Mouse (Mus musculus) heart, embryonic 11.5 days (tissue): Measurements from ENCODE around the gene 9230102O04Rik. TPM values are rescaled to one million over a fixed set of nuclear protein-coding genes. Genes with fewer than 3 reads are reported as not detected.

ENCODE experiments used
- ATAC-seq: fragments of 200-750 bp; cut with Nextera tagmentation; replicated peaks from 2 replicates; pipeline ENCODE4 v1.8.0; 2017; ENCODE audit warnings: moderate library complexity; ENCODE audit not compliant: insufficient number of reproducible peaks, low FRiP score, low TSS enrichment
- H3K27ac ChIP-seq: fragments of 300-500 bp; sonication (generic); 2 replicates; pipeline ENCODE4 v1.5.1; 2014; ENCODE audit warnings: mild to moderate bottlenecking, low read depth, low read length
- H3K27me3 ChIP-seq: fragments of 300-500 bp; sonication (generic); 2 replicates; pipeline ENCODE4 v1.6.1; 2014; ENCODE audit warnings: mild to moderate bottlenecking, low read length, mixed read lengths; ENCODE audit not compliant: control insufficient read depth, insufficient read depth
- H3K36me3 ChIP-seq: fragments of 300-500 bp; sonication (generic); 2 replicates; pipeline ENCODE4 v1.6.1; 2014; ENCODE audit warnings: mild to moderate bottlenecking, low read length, moderate library complexity, mixed read lengths; ENCODE audit not compliant: control insufficient read depth, insufficient read depth
- H3K4me1 ChIP-seq: fragments of 300-500 bp; sonication (generic); 2 replicates; pipeline ENCODE4 v1.6.1; 2014; ENCODE audit warnings: low read length; ENCODE audit not compliant: control insufficient read depth, insufficient read depth
- H3K4me2 ChIP-seq: fragments of 300-500 bp; sonication (generic); 2 replicates; pipeline ENCODE4 v1.6.1; 2014; ENCODE audit warnings: mild to moderate bottlenecking, moderate library complexity
- H3K4me3 ChIP-seq: fragments of 300-500 bp; sonication (generic); 2 replicates; pipeline ENCODE4 v1.5.1; 2014; ENCODE audit warnings: low read depth, low read length
- H3K9ac ChIP-seq: fragments of 300-500 bp; sonication (generic); 2 replicates; pipeline ENCODE4 v1.6.1; 2014; ENCODE audit warnings: mild to moderate bottlenecking, low read depth, low read length, moderate library complexity
- H3K9me3 ChIP-seq: fragments of 300-500 bp; sonication (generic); replicated peaks from 2 replicates; pipeline ENCODE4 v1.6.1; 2016; ENCODE audit warnings: low read length; ENCODE audit not compliant: control insufficient read depth
- WGBS: fragments of 180-500 bp; shearing (Covaris S2); extraction: QIAGEN DNeasy Blood & Tissue Kit; methylation state at CpG from one replicate; pipeline ENCODE4 v1.1.7; 2014; ENCODE audit not compliant: insufficient replicate concordance; 5-methylcytosine and 5-hydroxymethylcytosine counted together
- polyA plus RNA-seq: library from polyadenylated mRNA; unstranded; fragments of >200 nt; fragmentation: Nextera tagmentation; extraction: Ambion mirVana; gene quantifications from 2 replicates; pipeline ENCODE4 v1.2.1, GENCODE M21; 2014

The 9230102O04Rik gene
- 0.51 and 0.89 TPM in 2 replicates for polyA plus RNA-seq

GRCm38 (mm10) chr2:9888913-9889650, at the start of gene 9230102O04Rik:
9230102O04Rik (minus strand) TSS chr2:9889540.
- Histone ChIP-seq H3K9ac (no peak within 1 kb of the TSS), H3K4me1 (peaks cover 5% of the 10 kb centered on the region; the same call in 1 of the 2 replicates), H3K4me3 (peak within 1 kb of the TSS; percentile 39), H3K9me3 (no peaks in the 10 kb centered on the region), H3K36me3 (no peaks in the 10 kb centered on the region), H3K27ac (no peak within 1 kb of the TSS), H3K27me3 (peaks cover 92% of the 10 kb centered on the region), H3K4me2 (peak within 1 kb of the TSS; percentile 69)
- WGBS: under 1% methylated on average over 30 of the region's 30 CpGs
- peak; percentile 74 for ATAC-seq

DNA sequence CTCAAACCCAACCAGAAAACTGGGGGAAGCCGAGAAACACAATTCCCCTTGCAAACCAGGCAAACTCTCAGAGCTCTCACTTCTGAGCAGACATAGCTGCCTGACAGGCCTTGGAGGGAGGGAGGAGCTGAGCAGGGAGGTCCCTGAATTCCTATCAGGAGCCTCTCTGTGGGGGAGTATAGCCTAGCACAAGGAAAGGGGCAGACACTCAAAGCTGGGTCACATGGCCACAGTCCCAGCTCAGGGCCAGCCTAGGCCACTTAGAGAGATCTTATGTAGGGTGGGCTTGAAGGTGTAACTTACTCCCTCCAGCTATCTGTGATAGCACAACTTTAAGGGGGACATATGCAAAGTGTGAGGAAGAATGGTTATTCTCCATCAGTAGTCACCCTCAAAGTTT, 46.6 kb upstream of the 9230102O04Rik start:
- H3K36me3 ChIP-seq: no peaks in the 10 kb centered on the region
- no peak overlapping the region for H3K27ac ChIP-seq
- H3K4me2 ChIP-seq: no peak overlapping the region
- no peaks in the 10 kb centered on the region for H3K27me3 ChIP-seq
- no peaks in the 10 kb centered on the region for H3K9me3 ChIP-seq
- WGBS: 17% methylated on average over 1 of the region's 1 CpGs
- 0 out of 2 replicates have a peak, but pooled peaks cover 3% of the 10 kb centered on the region for H3K4me1 ChIP-seq
- H3K9ac ChIP-seq: no peak overlapping the region
- no peak for ATAC-seq
- no peak overlapping the region for H3K4me3 ChIP-seq

- H3K4me3 ChIP-seq: no peak overlapping the region
- no peaks in the 10 kb centered on the region for H3K36me3 ChIP-seq
- H3K27ac ChIP-seq: no peak overlapping the region
- 82% methylated on average over 4 of the region's 4 CpGs for WGBS
- no peaks in the 10 kb centered on the region for H3K27me3 ChIP-seq
- H3K9me3 ChIP-seq: no peaks in the 10 kb centered on the region
- H3K9ac ChIP-seq: no peak overlapping the region
- H3K4me2 ChIP-seq: no peak overlapping the region
- ATAC-seq: no peak
- no peaks in the 10 kb centered on the region for H3K4me1 ChIP-seq
Observed at GRCm38 (mm10) chr2:9926905-9927283, 37.6 kb upstream of the 9230102O04Rik start.

- Histone ChIP-seq H3K4me2 (no peak overlapping the region), H3K36me3 (no peaks in the 10 kb centered on the region), H3K9me3 (no peaks in the 10 kb centered on the region), H3K4me1 (no peaks in the 10 kb centered on the region), H3K27me3 (no peaks in the 10 kb centered on the region), H3K4me3 (no peak overlapping the region), H3K9ac (no peak overlapping the region), H3K27ac (no peak overlapping the region)
- no peak for ATAC-seq
- WGBS: 51% methylated on average over 7 of the region's 7 CpGs
Observed at GRCm38 (mm10) chr2:9926194-9926904, 37.0 kb upstream of the 9230102O04Rik start.

- Histone ChIP-seq H3K4me1 (no peaks in the 10 kb centered on the region), H3K9me3 (no peaks in the 10 kb centered on the region), H3K36me3 (no peaks in the 10 kb centered on the region), H3K4me3 (no peak overlapping the region), H3K4me2 (no peak overlapping the region), H3K27me3 (no peaks in the 10 kb centered on the region), H3K9ac (no peak overlapping the region), H3K27ac (no peak overlapping the region)
- 71% methylated on average over 17 of the region's 17 CpGs for WGBS
- no peak for ATAC-seq
Observed at GRCm38 (mm10) chr2:9918691-9919471, 29.5 kb upstream of the 9230102O04Rik start.

DNA sequence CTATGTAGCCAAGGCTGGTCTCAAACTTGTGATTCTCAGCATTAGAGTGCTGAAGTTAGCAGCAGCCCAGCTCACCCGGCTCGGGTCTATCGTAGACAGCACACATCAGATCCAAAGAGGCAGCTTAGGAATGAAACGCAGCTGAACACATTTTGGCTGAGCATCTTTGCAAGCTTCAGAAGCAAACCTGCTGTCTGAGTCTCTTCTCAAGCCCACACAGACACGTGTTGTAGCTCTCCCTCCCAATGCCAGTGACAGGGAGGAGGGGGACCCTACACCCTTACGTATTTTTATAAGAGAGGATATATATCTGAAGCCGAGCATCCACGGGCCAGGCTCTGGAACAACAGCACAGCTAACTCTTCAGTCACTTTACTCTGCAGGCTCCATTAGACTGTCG, 28.3 kb upstream of the 9230102O04Rik start:
- H3K36me3 ChIP-seq: no peaks in the 10 kb centered on the region
- H3K27ac ChIP-seq: no peak overlapping the region
- H3K9me3 ChIP-seq: no peaks in the 10 kb centered on the region
- no peak overlapping the region for H3K4me2 ChIP-seq
- no peak for ATAC-seq
- 84% methylated on average over 9 of the region's 9 CpGs for WGBS
- H3K4me1 ChIP-seq: peaks cover 8% of the 10 kb centered on the region
- no peak overlapping the region for H3K4me3 ChIP-seq
- no peaks in the 10 kb centered on the region for H3K27me3 ChIP-seq
- H3K9ac ChIP-seq: no peak overlapping the region

GRCm38 (mm10) chr2:9905995-9906394, 16.7 kb upstream of the 9230102O04Rik start:
- Histone ChIP-seq H3K27ac (no peak overlapping the region), H3K36me3 (no peaks in the 10 kb centered on the region), H3K4me3 (peak overlapping the region; percentile 24), H3K9ac (peak overlapping the region; percentile 22; the same call in 1 of the 2 replicates), H3K27me3 (peaks cover 7% of the 10 kb centered on the region; the same call in 1 of the 2 replicates), H3K9me3 (no peaks in the 10 kb centered on the region), H3K4me1 (no peaks in the 10 kb centered on the region; the same call in 1 of the 2 replicates), H3K4me2 (peak overlapping the region; percentile 62)
- 2% methylated on average over 11 of the region's 11 CpGs for WGBS
- 0 out of 2 replicates have a peak, but pooled peaks have one; percentile 4 for ATAC-seq

DNA sequence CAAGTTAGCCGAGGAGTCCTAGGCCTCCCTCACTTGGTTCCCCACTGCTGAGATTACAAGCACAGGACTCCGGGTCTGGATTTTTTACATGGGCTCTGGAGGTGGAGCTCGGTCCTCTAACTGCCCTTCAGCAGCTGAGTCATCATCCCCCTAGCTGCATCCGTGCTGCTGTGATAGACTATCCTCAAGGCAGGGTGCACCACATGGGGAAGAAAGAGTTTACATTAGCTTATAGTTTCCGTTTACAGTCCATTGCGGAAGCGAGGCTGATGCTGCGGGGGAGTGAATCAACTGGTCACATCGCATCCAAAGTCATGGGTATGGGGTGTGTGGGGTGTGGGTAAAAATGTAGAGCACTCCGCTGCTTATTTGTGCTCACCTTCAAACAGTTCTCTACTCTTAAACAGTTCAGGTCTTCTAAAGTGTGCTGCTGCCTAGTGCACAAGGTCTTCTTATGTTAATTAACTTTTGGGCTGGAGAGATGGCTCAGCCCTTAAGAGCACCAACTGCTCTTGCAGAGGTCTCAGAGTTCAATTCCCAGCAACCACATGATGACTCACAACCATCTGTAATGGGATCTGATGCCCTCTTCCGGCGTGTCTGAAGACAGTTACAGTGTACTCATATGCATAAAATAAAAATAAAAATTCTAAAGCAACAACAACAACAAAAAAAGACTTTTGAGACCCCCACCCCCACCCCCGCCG, 14.7 kb upstream of the 9230102O04Rik start:
- no peak for ATAC-seq
- Histone ChIP-seq H3K9ac (no peak overlapping the region), H3K4me2 (no peak overlapping the region), H3K36me3 (no peaks in the 10 kb centered on the region), H3K27ac (no peak overlapping the region), H3K27me3 (peaks cover 11% of the 10 kb centered on the region), H3K9me3 (no peaks in the 10 kb centered on the region), H3K4me1 (no peaks in the 10 kb centered on the region; the same call in 1 of the 2 replicates), H3K4me3 (no peak overlapping the region)
- WGBS: 48% methylated on average over 14 of the region's 14 CpGs
